Mouse (Mus musculus) hindbrain, embryonic 14.5 days (tissue): ENCODE measurements around the gene Klhl40. TPM values are rescaled to one million over a fixed set of nuclear protein-coding genes. Genes with fewer than 3 reads are reported as not detected.
A peak's percentile ranks its signal among the peaks of the same experiment; 100 is the strongest.

ENCODE experiments used
- ATAC-seq: fragments of 200-750 bp; cut with Nextera tagmentation; 2 replicates; pipeline ENCODE4 v1.8.0; 2017; ENCODE audit warnings: moderate number of reproducible peaks, mild to moderate bottlenecking, moderate TSS enrichment, moderate library complexity; ENCODE audit not compliant: low FRiP score
- DNase-seq: peaks from one replicate; pipeline ENCODE4 v3.0.0-alpha.2; 2015; ENCODE audit warnings: low spot score
- H3K27ac ChIP-seq: fragments of 300-500 bp; sonication (generic); 2 replicates; pipeline ENCODE4 v1.5.1; 2014; ENCODE audit warnings: mild to moderate bottlenecking, moderate library complexity
- H3K27me3 ChIP-seq: fragments of 300-500 bp; sonication (generic); 2 replicates; pipeline ENCODE4 v1.6.1; 2014; ENCODE audit warnings: mild to moderate bottlenecking, low read length, mixed read lengths; ENCODE audit not compliant: control insufficient read depth, insufficient read depth
- H3K36me3 ChIP-seq: fragments of 300-500 bp; sonication (generic); replicated peaks from 2 replicates; pipeline ENCODE4 v1.6.1; 2014; ENCODE audit not compliant: control insufficient read depth, insufficient read depth
- H3K4me1 ChIP-seq: fragments of 300-500 bp; sonication (generic); replicated peaks from 2 replicates; pipeline ENCODE4 v1.6.1; 2014; ENCODE audit warnings: antibody characterized with exemption, low read length, mixed read lengths; ENCODE audit not compliant: control insufficient read depth, insufficient read depth
- H3K4me2 ChIP-seq: fragments of 300-500 bp; sonication (generic); replicated peaks from 2 replicates; pipeline ENCODE4 v1.6.1; 2014; ENCODE audit warnings: mild to moderate bottlenecking, moderate library complexity
- H3K4me3 ChIP-seq: fragments of 300-500 bp; sonication (generic); replicated peaks from 2 replicates; pipeline ENCODE4 v1.5.1; 2014; ENCODE audit warnings: mild to moderate bottlenecking, low read length
- H3K9ac ChIP-seq: fragments of 300-500 bp; sonication (generic); 2 replicates; pipeline ENCODE4 v1.6.1; 2014
- H3K9me3 ChIP-seq: fragments of 300-500 bp; sonication (generic); 2 replicates; pipeline ENCODE4 v1.6.1; 2016; ENCODE audit warnings: low read length; ENCODE audit not compliant: control insufficient read depth
- WGBS: fragments of 180-500 bp; shearing (Covaris S2); extraction: QIAGEN DNeasy Blood & Tissue Kit; methylation state at CpG from one replicate; pipeline ENCODE4 v1.1.7; 2014; 5-methylcytosine and 5-hydroxymethylcytosine counted together
- polyA plus RNA-seq: library from polyadenylated mRNA; unstranded; fragments of >200 nt; fragmentation: Nextera tagmentation; extraction: Ambion mirVana; gene quantifications from 2 replicates; pipeline ENCODE4 v1.2.1, GENCODE M21; 2014

Klhl40 gene
- polyA plus RNA-seq, 1 experiment from 2014 or later: 2.3 TPM

DNA sequence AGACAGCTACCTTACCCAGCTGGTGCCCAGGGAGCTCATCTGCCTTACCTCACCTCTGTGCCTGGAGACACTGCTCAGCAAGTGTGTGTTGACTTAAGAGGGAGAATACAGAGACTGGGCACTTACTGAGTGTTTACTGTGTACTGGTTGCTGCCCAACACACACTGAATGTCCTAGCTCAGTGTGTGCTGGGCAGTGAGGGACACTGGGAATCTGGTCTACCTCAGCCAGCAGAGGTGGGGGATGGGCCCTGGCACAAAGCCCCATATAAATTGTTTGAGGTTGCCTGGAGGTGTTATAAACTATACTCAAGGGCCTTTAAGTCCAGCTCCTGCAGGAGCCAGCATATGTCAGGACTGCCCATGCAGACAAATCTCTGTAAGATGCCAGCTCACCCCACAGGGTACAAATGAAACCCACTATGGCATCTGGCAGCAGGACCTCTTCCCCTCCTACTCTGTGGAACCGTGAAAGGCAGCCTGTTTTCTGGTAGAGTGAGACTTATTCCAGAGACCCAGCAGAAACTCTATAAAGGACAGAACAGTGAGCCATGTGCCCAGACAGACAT is 17.6 kb downstream of the Klhl40 start:
- H3K36me3 ChIP-seq: no peaks in the 10 kb centered on the region
- no peaks in the 10 kb centered on the region for H3K4me1 ChIP-seq
- H3K4me3 ChIP-seq: no peak overlapping the region
- peak; percentile 46; the same call in 1 of the 2 replicates for ATAC-seq
- 27% methylated on average over 1 of the region's 1 CpGs for WGBS
- H3K27ac ChIP-seq: no peak overlapping the region
- H3K9ac ChIP-seq: no peak overlapping the region
- DNase-seq: no peak
- H3K4me2 ChIP-seq: no peak overlapping the region
- no peaks in the 10 kb centered on the region for H3K27me3 ChIP-seq
- no peaks in the 10 kb centered on the region for H3K9me3 ChIP-seq

GRCm38 (mm10) chr9:121797722-121798121 is 20.3 kb downstream of the Klhl40 start:
- H3K9me3 ChIP-seq: no peaks in the 10 kb centered on the region
- H3K27ac ChIP-seq: no peak overlapping the region
- no peak overlapping the region for H3K9ac ChIP-seq
- H3K27me3 ChIP-seq: no peaks in the 10 kb centered on the region
- no peaks in the 10 kb centered on the region for H3K36me3 ChIP-seq
- WGBS: 27% methylated on average over 12 of the region's 12 CpGs
- ATAC-seq: no peak
- H3K4me3 ChIP-seq: no peak overlapping the region
- DNase-seq: no peak
- no peaks in the 10 kb centered on the region for H3K4me1 ChIP-seq
- H3K4me2 ChIP-seq: no peak overlapping the region

DNA sequence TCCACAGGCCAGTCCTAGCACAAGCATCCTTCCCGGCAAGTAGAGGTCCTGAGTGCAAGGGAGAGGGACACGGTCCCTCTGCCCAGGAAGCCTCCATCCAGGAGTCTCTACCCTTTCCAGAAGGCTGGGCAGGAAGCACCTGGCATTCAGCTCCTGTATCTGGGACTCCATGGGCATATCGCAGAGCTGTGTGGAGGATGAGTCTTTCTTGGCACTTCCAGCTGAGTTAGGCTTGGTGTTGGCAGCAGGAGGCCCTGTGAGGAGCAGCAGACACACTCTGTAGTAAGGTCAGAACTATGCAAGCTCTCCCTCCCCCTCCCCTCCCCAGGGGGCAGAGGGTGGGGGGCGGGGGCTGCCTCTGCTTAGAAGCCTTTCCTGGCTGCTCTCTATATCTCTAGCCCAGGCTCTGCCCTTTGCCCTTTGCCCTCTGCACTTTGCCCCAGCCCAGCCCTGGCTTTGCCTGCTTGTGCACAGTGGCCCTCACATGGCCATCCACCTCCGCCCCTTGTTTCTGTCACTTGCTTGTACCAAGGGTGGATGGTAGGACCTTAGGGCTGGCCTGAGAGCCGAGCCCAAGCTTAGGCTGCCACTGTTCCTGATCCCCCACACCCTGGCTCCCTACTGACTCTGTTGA is 21.6 kb downstream of the Klhl40 start:
- no peak; the same call in 1 of the 2 replicates for ATAC-seq
- H3K9ac ChIP-seq: no peak overlapping the region

GRCm38 (mm10) chr9:121802747-121803146 is 25.3 kb downstream of the Klhl40 start:
- ATAC-seq (no peak), DNase-seq (no peak)
- no peak overlapping the region for H3K4me3 ChIP-seq
- H3K4me2 ChIP-seq: no peak overlapping the region
- 78% methylated on average over 7 of the region's 7 CpGs for WGBS
- no peak overlapping the region for H3K9ac ChIP-seq
- H3K36me3 ChIP-seq: no peaks in the 10 kb centered on the region
- H3K27ac ChIP-seq: no peak overlapping the region
- H3K27me3 ChIP-seq: no peaks in the 10 kb centered on the region
- peaks cover 2% of the 10 kb centered on the region; the same call in 1 of the 2 replicates for H3K4me1 ChIP-seq
- no peaks in the 10 kb centered on the region for H3K9me3 ChIP-seq

More for the DNA sequence above, 21.6 kb downstream of the Klhl40 start:
- H3K36me3 ChIP-seq: no peaks in the 10 kb centered on the region
- no peak for DNase-seq
- no peak overlapping the region for H3K4me2 ChIP-seq
- H3K9me3 ChIP-seq: no peaks in the 10 kb centered on the region
- H3K4me3 ChIP-seq: no peak overlapping the region
- no peaks in the 10 kb centered on the region for H3K4me1 ChIP-seq
- 46% methylated on average over 6 of the region's 6 CpGs for WGBS
- no peak overlapping the region for H3K27ac ChIP-seq
- no peaks in the 10 kb centered on the region for H3K27me3 ChIP-seq

DNA sequence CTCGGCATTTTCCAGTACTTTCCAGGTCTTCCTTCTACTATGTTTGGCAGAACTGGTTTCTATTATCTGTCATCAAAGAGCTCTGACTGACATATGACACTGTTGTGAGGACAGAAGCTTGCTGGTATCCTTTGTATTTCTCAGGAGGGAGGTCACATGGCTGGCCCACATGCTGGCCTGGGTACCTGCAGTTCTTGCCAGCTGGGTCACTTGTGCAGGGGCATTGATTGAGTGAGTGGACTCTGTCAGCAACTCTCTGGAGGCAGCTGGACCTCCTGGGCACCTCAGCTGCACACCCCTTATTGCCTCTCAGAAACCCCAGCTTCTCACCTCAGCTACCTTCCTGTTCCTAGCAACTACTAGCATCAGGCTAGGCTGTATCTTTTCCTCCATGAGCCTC is 30.1 kb downstream of the Klhl40 start:
- Histone ChIP-seq H3K4me2 (no peak overlapping the region), H3K9me3 (no peaks in the 10 kb centered on the region), H3K4me1 (peaks cover 28% of the 10 kb centered on the region), H3K4me3 (no peak overlapping the region), H3K27me3 (no peaks in the 10 kb centered on the region), H3K9ac (no peak overlapping the region), H3K36me3 (no peaks in the 10 kb centered on the region), H3K27ac (no peak overlapping the region)
- DNase-seq (no peak), ATAC-seq (no peak)
- WGBS: 55% methylated on average over 1 of the region's 1 CpGs

GRCm38 (mm10) chr9:121807947-121808346 is 30.5 kb downstream of the Klhl40 start:
- H3K27me3 ChIP-seq: no peaks in the 10 kb centered on the region
- H3K27ac ChIP-seq: no peak overlapping the region
- H3K4me2 ChIP-seq: no peak overlapping the region
- no peaks in the 10 kb centered on the region for H3K9me3 ChIP-seq
- DNase-seq: no peak
- no peak overlapping the region for H3K4me3 ChIP-seq
- H3K9ac ChIP-seq: no peak overlapping the region
- H3K36me3 ChIP-seq: no peaks in the 10 kb centered on the region
- no peak for ATAC-seq
- H3K4me1 ChIP-seq: peaks cover 28% of the 10 kb centered on the region
- 41% methylated on average over 7 of the region's 7 CpGs for WGBS

- ATAC-seq: no peak
- Histone ChIP-seq H3K9ac (no peak overlapping the region), H3K27me3 (no peaks in the 10 kb centered on the region), H3K27ac (no peak overlapping the region), H3K4me3 (no peak overlapping the region), H3K36me3 (no peaks in the 10 kb centered on the region), H3K9me3 (no peaks in the 10 kb centered on the region), H3K4me1 (peaks cover 28% of the 10 kb centered on the region), H3K4me2 (no peak overlapping the region)
- no peak for DNase-seq
- WGBS: 41% methylated on average over 3 of the region's 3 CpGs
Measured at GRCm38 (mm10) chr9:121808511-121808910, 31.1 kb downstream of the Klhl40 start.

GRCm38 (mm10) chr9:121810081-121810821 is 32.8 kb downstream of the Klhl40 start:
- no peak overlapping the region for H3K9ac ChIP-seq
- H3K27me3 ChIP-seq: no peaks in the 10 kb centered on the region
- H3K4me1 ChIP-seq: peaks cover 28% of the 10 kb centered on the region
- no peak overlapping the region for H3K4me3 ChIP-seq
- no peaks in the 10 kb centered on the region for H3K36me3 ChIP-seq
- H3K9me3 ChIP-seq: no peaks in the 10 kb centered on the region
- WGBS: 13% methylated on average over 15 of the region's 15 CpGs
- ATAC-seq: peak; percentile 74
- peak overlapping the region; percentile 62 for H3K27ac ChIP-seq
- peak; percentile 54 for DNase-seq
- no peak overlapping the region for H3K4me2 ChIP-seq

DNA sequence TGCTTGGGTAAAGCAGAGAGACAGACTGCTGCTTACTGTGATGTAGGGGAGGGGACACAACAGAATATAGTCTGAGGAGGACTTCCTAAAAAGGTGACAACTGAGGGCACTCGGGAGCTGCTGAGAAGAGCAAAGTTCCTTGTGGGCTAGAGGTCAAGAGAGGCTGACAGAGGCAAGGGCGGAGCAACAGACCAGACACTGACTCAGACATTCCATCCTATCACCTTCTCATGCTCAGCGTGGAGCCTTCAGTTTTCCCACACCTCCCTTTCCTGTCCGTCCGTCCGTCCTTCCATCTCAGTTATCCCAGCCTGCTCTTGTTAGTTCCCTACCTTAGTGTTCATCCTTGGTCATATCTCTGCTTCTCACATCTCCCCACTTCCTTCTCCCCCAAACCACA is 37.8 kb downstream of the Klhl40 start:
- H3K27ac ChIP-seq: no peak overlapping the region
- 82% methylated on average over 6 of the region's 6 CpGs for WGBS
- no peak overlapping the region for H3K4me2 ChIP-seq
- H3K4me3 ChIP-seq: no peak overlapping the region
- H3K9me3 ChIP-seq: no peaks in the 10 kb centered on the region
- peaks cover 17% of the 10 kb centered on the region for H3K4me1 ChIP-seq
- H3K36me3 ChIP-seq: no peaks in the 10 kb centered on the region
- no peak overlapping the region for H3K9ac ChIP-seq
- ATAC-seq (no peak), DNase-seq (no peak)
- H3K27me3 ChIP-seq: no peaks in the 10 kb centered on the region
